ENCODE assay signal across 19 mouse cellular contexts in the genomic region with DNA sequence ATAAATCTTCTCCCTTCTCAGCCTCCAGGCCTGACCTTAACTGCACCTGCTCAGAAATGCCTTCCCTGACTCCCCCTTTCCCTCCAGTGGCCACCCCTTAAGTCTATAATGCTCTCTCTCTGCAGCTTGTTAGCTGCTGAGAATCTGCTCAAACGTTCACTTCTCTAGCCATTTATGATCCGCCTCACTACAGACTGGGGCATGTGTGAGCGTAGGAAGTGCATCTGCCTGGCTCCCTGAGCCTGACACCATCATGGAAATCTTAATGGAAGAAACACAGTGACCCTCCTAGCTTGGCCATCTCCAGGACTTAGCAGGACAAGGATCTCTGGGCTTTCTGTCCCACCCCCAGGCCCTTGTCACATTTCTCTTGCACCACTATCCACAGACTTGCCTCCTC. TPM values are rescaled to one million over a fixed set of nuclear protein-coding genes. Genes with fewer than 3 reads are reported as not detected.
A peak's percentile ranks its signal among the peaks of the same experiment; 100 is the strongest.
DNase-seq lines count a peak whose midpoint lies in the region; ATAC-seq and TF ChIP-seq lines count a peak whose summit lies in the region.
"Had no signal": no experiment of that assay in that cellular context is flagged by ENCODE, and none has a peak within 500 bp of the region (broad histone marks: within the 10 kb centered on the region; RNA-seq: fewer than 3 reads in every experiment).

No protein-coding gene starts in this region.

- H3K9me3 ChIP-seq in heart, embryonic 13.5 days: no peaks in the 10 kb centered on the region
- H3K9me3 ChIP-seq: embryonic facial prominence, embryonic 10.5 days; embryonic facial prominence, embryonic 12.5 days; forebrain, embryonic 13.5 days; forebrain, embryonic 15.5 days had no signal

- 72% methylated on average over 3 of the region's 3 CpGs for WGBS in heart, embryonic 13.5 days

- DNase-seq in gastrocnemius, adult 2 months: no peak
- DNase-seq in gastrocnemius, postnatal 14 days: no peak
- no peak for DNase-seq in heart, postnatal 36 days
- DNase-seq in layer of hippocampus, adult 9-11 months: peak; percentile 47
- no peak for DNase-seq in layer of hippocampus, adult 11-12 months (ENCODE audit: low spot score)
- DNase-seq in right cerebral cortex, postnatal 25 days: no peak
- DNase-seq: adrenal gland, adult 2 months; adrenal gland, postnatal 10 days; adrenal gland, postnatal 25 days; cerebellum, adult 2 months; cerebellum, adult 9-10 months; cerebellum, postnatal 25 days had no signal

- no peak for ATAC-seq in heart, embryonic 13.5 days (ENCODE audit: extremely low read depth, insufficient number of reproducible peaks, low FRiP score, low TSS enrichment)
- ATAC-seq: forebrain, embryonic 13.5 days; forebrain, embryonic 15.5 days had no signal

- no peak overlapping the region for H3K4me2 ChIP-seq in heart, embryonic 13.5 days
- H3K4me2 ChIP-seq: embryonic facial prominence, embryonic 12.5 days; forebrain, embryonic 13.5 days; forebrain, embryonic 15.5 days had no signal

- H3K36me3 ChIP-seq in heart, embryonic 13.5 days: no peaks in the 10 kb centered on the region
- H3K36me3 ChIP-seq: embryonic facial prominence, embryonic 10.5 days; embryonic facial prominence, embryonic 12.5 days; forebrain, embryonic 15.5 days had no signal

- peaks cover 43% of the 10 kb centered on the region for H3K4me1 ChIP-seq in heart, embryonic 13.5 days

- peak overlapping the region; percentile 33; the same call in 1 of the 2 replicates for H3K9ac ChIP-seq in heart, embryonic 13.5 days
- H3K9ac ChIP-seq: embryonic facial prominence, embryonic 12.5 days; forebrain, embryonic 13.5 days; forebrain, embryonic 15.5 days had no signal

- H3K27ac ChIP-seq in gastrocnemius, adult 2 months: peak overlapping the region; percentile 8; the same call in 1 of the 2 replicates
- H3K27ac ChIP-seq in heart, embryonic 13.5 days (replicated peaks): no peak overlapping the region
- H3K27ac ChIP-seq: embryonic facial prominence, embryonic 10.5 days; embryonic facial prominence, embryonic 12.5 days; forebrain, embryonic 13.5 days; forebrain, embryonic 15.5 days had no signal

- TF ChIP-seq CTCF in gastrocnemius, adult 2 months (IDR thresholded peaks at IDR 0.05): no peak

- intact Hi-C loops in gastrocnemius, adult 2 months (cut with DNase I): no loop called here
- intact Hi-C loops in gastrocnemius, postnatal 14 days (cut with DNase I; ENCODE audit: low total_unique reads): no loop called here
- intact Hi-C loops in heart, postnatal 36 days (cut with DNase I): no loop called here

- no peak overlapping the region for H3K4me3 ChIP-seq in gastrocnemius, adult 2 months
- H3K4me3 ChIP-seq in heart, embryonic 13.5 days: no peak overlapping the region
- H3K4me3 ChIP-seq: embryonic facial prominence, embryonic 10.5 days; embryonic facial prominence, embryonic 12.5 days; forebrain, embryonic 13.5 days; forebrain, embryonic 15.5 days had no signal

- H3K27me3 ChIP-seq in heart, embryonic 13.5 days (replicated peaks): peaks cover 14% of the 10 kb centered on the region; the same call in 1 of the 2 replicates
- H3K27me3 ChIP-seq: embryonic facial prominence, embryonic 12.5 days; forebrain, embryonic 13.5 days; forebrain, embryonic 15.5 days had no signal

RNA-seq across cellular contexts. Expression of gene Kcnj11, which starts 9.5 kb away (rescaled TPM):
- 100 to 1,000 TPM; 109 to 121 TPM for total RNA-seq in gastrocnemius, adult 2 months (2021)
- total RNA-seq in gastrocnemius, postnatal 14 days (2021): 10 to 100 TPM; 70.7 to 71.9 TPM
- 5.3 and 7.1 TPM in 2 replicates for polyA plus RNA-seq in heart, embryonic 13.5 days (2015; fragmentation: Nextera tagmentation; extraction: Ambion mirVana)
- 10 to 100 TPM; 98.3 to 99.6 TPM for total RNA-seq in heart, postnatal 36 days (2021)
- total RNA-seq: MEL had no signal
- polyA plus RNA-seq: C2C12 had no signal
